Mouse (Mus musculus): Measurements from ENCODE around the gene Bcl2l10. TPM values are rescaled to one million over a fixed set of nuclear protein-coding genes. Genes with fewer than 3 reads are reported as not detected.

The Bcl2l10 gene
- total RNA-seq, 1 experiment from 2014 or later = not detected

DNA sequence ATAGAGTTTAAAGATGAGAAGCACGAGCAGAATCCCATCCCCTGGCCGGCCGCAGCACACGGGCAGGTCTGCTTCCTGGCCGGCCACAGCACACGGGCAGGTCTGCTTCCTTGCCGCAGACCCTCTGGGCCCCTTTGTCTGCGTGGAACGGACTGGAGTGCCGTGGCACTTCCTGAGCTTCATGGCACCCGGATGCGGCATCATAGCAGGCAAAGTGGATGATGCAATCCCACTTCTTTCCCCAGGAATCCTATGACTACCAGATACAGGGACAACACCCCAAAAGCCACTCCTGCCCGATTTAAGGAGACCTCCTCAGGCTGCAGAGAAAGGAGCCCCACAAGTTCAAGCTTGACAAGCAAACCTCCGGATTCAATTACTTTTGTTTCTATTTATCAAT lies 35.3 kb downstream of the Bcl2l10 start:
- no peak for ATAC-seq (replicated peaks in 1 of 2; ENCODE audit: insufficient read depth in 1 of 2, low FRiP score in 2 of 2, low TSS enrichment in 1 of 2, low read depth in 1 of 2, poor library complexity in 2 of 2, severe bottlenecking in 2 of 2)

- ATAC-seq (replicated peaks in 1 of 2; ENCODE audit: insufficient read depth in 1 of 2, low FRiP score in 2 of 2, low TSS enrichment in 1 of 2, low read depth in 1 of 2, poor library complexity in 2 of 2, severe bottlenecking in 2 of 2) = no peak
Measured at GRCm38 (mm10) chr9:75383785-75384184, 36.2 kb downstream of the Bcl2l10 start.

- ATAC-seq (replicated peaks in 1 of 2; ENCODE audit: insufficient read depth in 1 of 2, low FRiP score in 2 of 2, low TSS enrichment in 1 of 2, low read depth in 1 of 2, poor library complexity in 2 of 2, severe bottlenecking in 2 of 2) = no peak
Measured at GRCm38 (mm10) chr9:75384337-75384962, 36.9 kb downstream of the Bcl2l10 start.

- no peak for ATAC-seq (replicated peaks in 1 of 2; ENCODE audit: insufficient read depth in 1 of 2, low FRiP score in 2 of 2, low TSS enrichment in 1 of 2, low read depth in 1 of 2, poor library complexity in 2 of 2, severe bottlenecking in 2 of 2)
Measured at GRCm38 (mm10) chr9:75385218-75385974, 37.8 kb downstream of the Bcl2l10 start.

GRCm38 (mm10) chr9:75393251-75393650 lies 45.7 kb downstream of the Bcl2l10 start:
- ATAC-seq (replicated peaks in 1 of 2; ENCODE audit: insufficient read depth in 1 of 2, low FRiP score in 2 of 2, low TSS enrichment in 1 of 2, low read depth in 1 of 2, poor library complexity in 2 of 2, severe bottlenecking in 2 of 2) = no peak

DNA sequence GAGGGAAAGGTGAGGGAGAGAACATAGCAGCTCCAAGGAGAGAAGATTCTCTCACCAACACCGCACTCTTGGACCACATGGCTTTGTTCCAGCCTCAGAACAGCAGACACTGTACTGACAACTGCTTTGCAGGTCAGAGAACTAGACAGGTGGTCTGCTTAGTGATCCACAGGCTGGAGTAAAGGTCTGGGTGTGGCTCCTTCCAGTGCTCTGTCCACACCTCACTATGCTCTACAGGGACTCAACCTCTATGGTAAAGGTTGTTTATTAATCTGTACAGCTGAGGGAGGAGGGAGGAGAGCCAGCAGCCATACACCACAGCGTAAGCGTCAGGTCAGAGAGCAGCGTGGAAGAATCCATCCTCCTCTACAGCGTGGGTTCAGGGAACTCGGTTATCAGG lies 48.4 kb downstream of the Bcl2l10 start:
- no peak for ATAC-seq (replicated peaks in 1 of 2; ENCODE audit: insufficient read depth in 1 of 2, low FRiP score in 2 of 2, low TSS enrichment in 1 of 2, low read depth in 1 of 2, poor library complexity in 2 of 2, severe bottlenecking in 2 of 2)

- ATAC-seq (replicated peaks in 1 of 2; ENCODE audit: insufficient read depth in 1 of 2, low FRiP score in 2 of 2, low TSS enrichment in 1 of 2, low read depth in 1 of 2, poor library complexity in 2 of 2, severe bottlenecking in 2 of 2) = no peak
Measured at GRCm38 (mm10) chr9:75399069-75399468, 51.5 kb downstream of the Bcl2l10 start.

DNA sequence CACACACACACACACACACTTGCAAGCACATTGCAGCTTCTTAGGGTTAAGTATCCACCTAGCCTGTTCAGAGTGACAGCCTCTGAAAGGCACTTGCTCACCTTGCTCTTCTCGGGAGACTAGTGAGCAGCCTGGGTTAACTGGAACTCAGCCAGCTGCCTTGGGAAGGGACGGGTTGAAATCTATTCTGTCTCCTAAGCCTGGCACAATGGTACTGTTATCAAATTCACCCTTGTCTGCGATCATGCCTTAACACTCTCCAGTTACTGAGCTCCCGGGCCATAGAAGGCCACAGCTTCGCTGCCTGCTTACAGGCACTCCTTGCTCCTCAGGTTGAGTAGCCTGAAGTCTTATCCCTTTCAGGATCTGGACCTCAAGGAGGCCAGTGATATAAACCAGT lies 53.1 kb downstream of the Bcl2l10 start:
- ATAC-seq (replicated peaks in 1 of 2; ENCODE audit: insufficient read depth in 1 of 2, low FRiP score in 2 of 2, low TSS enrichment in 1 of 2, low read depth in 1 of 2, poor library complexity in 2 of 2, severe bottlenecking in 2 of 2) = no peak

Other genes starting within 250 kb of the Bcl2l10 start
- gene Myo5c, start 115.7 kb upstream of the Bcl2l10 start, total RNA-seq (2017) = 12.1 and 12.6 TPM in 2 replicates
- 6.5 and 8.4 TPM in 2 replicates for gene Gnb5, start 41.5 kb upstream of the Bcl2l10 start, total RNA-seq (2017)
- gene Mapk6, start 62.2 kb downstream of the Bcl2l10 start, total RNA-seq (2017) = 75.8 and 93.7 TPM in 2 replicates
- 44.0 and 54.1 TPM in 2 replicates for gene Leo1, start 93.8 kb downstream of the Bcl2l10 start, total RNA-seq (2017)
- gene Tmod3, start 211.9 kb downstream of the Bcl2l10 start, total RNA-seq (2017) = 103 and 104 TPM in 2 replicates

Measured in hematopoietic stem cell, adult 5-6 weeks (primary cell).